Mouse (Mus musculus): Measurements from ENCODE around the gene Exoc6b.

- no peak for TF ChIP-seq POLR2A (IDR thresholded peaks at IDR 0.05; ENCODE audit: insufficient read depth, low read depth, low read length)
- no peak for TF ChIP-seq CTCF (IDR thresholded peaks at IDR 0.05)
These were observed 483.5 kb downstream of the Exoc6b start for GRCm38 (mm10) chr6:84585686-84586300.

Data from heart, adult 2 months (tissue).